Mouse (Mus musculus): ENCODE results near the gene Lrrc28. TPM values are rescaled to one million over a fixed set of nuclear protein-coding genes. Genes with fewer than 3 reads are reported as not detected.

Lrrc28 gene
- polyA plus RNA-seq, 1 experiment from 2014 or later, result 21.1 TPM

DNA sequence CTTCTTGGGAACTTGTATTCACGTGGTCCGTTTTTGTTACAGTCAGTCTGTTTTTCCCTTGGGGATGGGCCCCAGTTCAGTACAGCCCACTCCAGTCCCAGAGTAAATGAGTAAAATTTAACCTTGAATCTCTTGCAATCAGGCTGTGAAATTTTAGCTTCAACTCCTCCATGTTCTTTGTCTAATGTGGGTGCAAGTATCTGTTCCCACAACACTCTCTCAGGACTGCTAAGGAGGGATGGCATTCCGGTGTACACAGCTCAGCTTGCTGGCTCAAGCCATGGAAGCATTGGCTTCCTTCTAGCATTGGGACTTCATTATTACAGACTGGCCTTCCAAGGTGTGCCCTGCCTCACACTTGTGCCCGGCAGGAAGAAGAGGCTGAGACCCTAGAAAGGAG is 142.4 kb downstream of the Lrrc28 start:
- no peak overlapping the region for H3K27ac ChIP-seq (ENCODE audit: low read depth, low read length)
- H3K36me3 ChIP-seq (ENCODE audit: control insufficient read depth, insufficient read depth, low read length), result no peaks in the 10 kb centered on the region
- H3K4me1 ChIP-seq (ENCODE audit: control insufficient read depth, insufficient read depth, low read depth, low read length), result peaks cover 3% of the 10 kb centered on the region; the same call in 1 of the 2 replicates
- no peak overlapping the region for H3K4me2 ChIP-seq (ENCODE audit: low read length)
- H3K9me3 ChIP-seq (ENCODE audit: control insufficient read depth, low read length), result no peaks in the 10 kb centered on the region
- no peak; the same call in 1 of the 2 replicates for ATAC-seq
- no peak overlapping the region for H3K4me3 ChIP-seq (ENCODE audit: low read length)
- H3K27me3 ChIP-seq (replicated peaks; ENCODE audit: control insufficient read depth, insufficient read depth, low read length), result no peaks in the 10 kb centered on the region
- H3K9ac ChIP-seq (ENCODE audit: low read depth, low read length), result no peak overlapping the region
- 73% methylated on average over 4 of the region's 4 CpGs for WGBS

DNA sequence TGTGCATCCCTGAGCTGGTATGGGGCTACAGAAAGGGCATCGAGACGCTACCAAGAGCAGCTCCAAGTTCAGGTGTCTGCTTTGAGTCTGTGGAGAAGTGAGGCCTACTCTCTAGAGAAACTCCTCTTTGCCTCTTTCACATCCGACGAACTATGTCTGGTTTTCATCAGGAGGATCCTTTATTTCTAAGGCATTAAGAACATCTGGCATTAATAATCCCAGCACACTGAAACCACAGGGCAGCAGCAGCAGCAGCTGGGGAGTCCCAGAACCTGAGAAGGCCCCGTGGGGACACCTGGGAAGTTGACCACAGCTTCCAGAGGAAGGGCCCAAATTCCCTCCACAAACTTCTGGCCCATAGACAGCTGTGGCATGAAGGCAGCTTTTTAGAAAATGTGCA is 144.2 kb downstream of the Lrrc28 start:
- ATAC-seq, result no peak
- Histone ChIP-seq H3K27me3 (replicated peaks; ENCODE audit: control insufficient read depth, insufficient read depth, low read length) (no peaks in the 10 kb centered on the region), H3K4me2 (ENCODE audit: low read length) (no peak overlapping the region), H3K4me1 (ENCODE audit: control insufficient read depth, insufficient read depth, low read depth, low read length) (peaks cover 3% of the 10 kb centered on the region; the same call in 1 of the 2 replicates), H3K9me3 (ENCODE audit: control insufficient read depth, low read length) (no peaks in the 10 kb centered on the region), H3K9ac (ENCODE audit: low read depth, low read length) (no peak overlapping the region), H3K27ac (ENCODE audit: low read depth, low read length) (no peak overlapping the region), H3K4me3 (ENCODE audit: low read length) (no peak overlapping the region), H3K36me3 (ENCODE audit: control insufficient read depth, insufficient read depth, low read length) (no peaks in the 10 kb centered on the region)
- 84% methylated on average over 5 of the region's 5 CpGs for WGBS

DNA sequence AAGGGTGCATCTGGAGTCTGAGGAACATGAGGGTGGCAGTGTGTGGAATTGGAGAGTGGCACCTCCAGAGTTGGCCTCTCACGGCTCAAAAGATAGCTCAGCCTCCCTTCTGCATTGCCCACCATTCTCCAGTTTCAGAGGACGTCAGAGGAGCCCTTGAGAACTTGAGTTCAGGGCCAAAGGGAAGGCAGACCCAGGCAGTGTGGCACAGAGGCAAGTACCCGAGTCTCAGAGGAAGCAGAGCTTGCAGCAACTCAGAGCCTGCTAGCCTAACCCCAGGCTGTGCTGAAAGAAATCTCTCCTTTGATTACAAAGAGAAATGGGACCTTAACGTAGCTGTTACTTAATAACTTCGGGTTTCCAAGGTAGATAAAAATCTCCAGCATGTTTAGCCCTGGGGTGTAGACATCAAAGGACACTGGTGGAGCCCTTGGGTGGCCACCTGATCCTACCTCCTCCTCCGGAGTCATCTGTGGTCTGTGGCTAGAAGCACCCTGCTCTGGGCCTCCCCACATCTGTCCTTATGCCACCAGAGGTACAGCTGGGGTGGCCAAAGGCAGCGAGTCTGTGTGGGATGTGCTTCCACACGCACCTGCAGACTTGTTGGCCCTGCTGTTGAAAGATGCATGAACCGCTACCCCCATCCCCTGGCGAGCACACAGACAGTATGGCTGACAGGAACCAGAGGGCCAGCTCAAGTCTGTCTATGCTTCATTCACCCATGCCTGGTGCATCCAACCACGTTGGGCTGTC is 144.8 kb downstream of the Lrrc28 start:
- no peak for ATAC-seq
- WGBS, result 81% methylated on average over 11 of the region's 11 CpGs

DNA sequence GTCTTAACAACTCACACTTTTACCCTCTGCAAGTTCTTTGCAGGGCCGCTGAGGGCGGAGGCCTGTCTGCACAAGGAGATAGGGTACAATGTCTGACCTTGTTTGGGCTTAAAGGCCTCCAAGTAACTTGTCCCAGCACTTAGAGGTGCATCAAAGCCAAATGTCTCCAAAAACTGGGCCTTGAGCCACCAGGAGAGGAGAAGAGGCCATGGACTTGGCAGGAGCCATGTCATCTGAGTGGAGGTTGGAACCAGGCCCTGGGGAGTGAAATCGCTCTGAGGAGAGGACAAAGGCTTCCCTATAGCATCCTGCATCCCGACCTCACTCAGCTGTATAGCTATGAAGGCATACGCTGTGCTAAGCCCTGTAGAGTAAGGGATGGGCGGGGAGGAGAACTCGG is 145.6 kb downstream of the Lrrc28 start:
- Histone ChIP-seq H3K4me2 (ENCODE audit: low read length) (no peak overlapping the region), H3K9ac (ENCODE audit: low read depth, low read length) (no peak overlapping the region), H3K4me1 (ENCODE audit: control insufficient read depth, insufficient read depth, low read depth, low read length) (peaks cover 3% of the 10 kb centered on the region; the same call in 1 of the 2 replicates), H3K27me3 (replicated peaks; ENCODE audit: control insufficient read depth, insufficient read depth, low read length) (no peaks in the 10 kb centered on the region), H3K36me3 (ENCODE audit: control insufficient read depth, insufficient read depth, low read length) (no peaks in the 10 kb centered on the region), H3K4me3 (ENCODE audit: low read length) (no peak overlapping the region), H3K9me3 (ENCODE audit: control insufficient read depth, low read length) (no peaks in the 10 kb centered on the region), H3K27ac (ENCODE audit: low read depth, low read length) (no peak overlapping the region)
- 85% methylated on average over 7 of the region's 7 CpGs for WGBS
- ATAC-seq, result no peak

More for the DNA sequence above, 144.8 kb downstream of the Lrrc28 start:
- no peak overlapping the region for H3K9ac ChIP-seq (ENCODE audit: low read depth, low read length)
- H3K36me3 ChIP-seq (ENCODE audit: control insufficient read depth, insufficient read depth, low read length), result no peaks in the 10 kb centered on the region
- H3K4me2 ChIP-seq (ENCODE audit: low read length), result no peak overlapping the region
- no peak overlapping the region for H3K27ac ChIP-seq (ENCODE audit: low read depth, low read length)
- peaks cover 3% of the 10 kb centered on the region; the same call in 1 of the 2 replicates for H3K4me1 ChIP-seq (ENCODE audit: control insufficient read depth, insufficient read depth, low read depth, low read length)
- no peaks in the 10 kb centered on the region for H3K27me3 ChIP-seq (replicated peaks; ENCODE audit: control insufficient read depth, insufficient read depth, low read length)
- no peak overlapping the region for H3K4me3 ChIP-seq (ENCODE audit: low read length)
- H3K9me3 ChIP-seq (ENCODE audit: control insufficient read depth, low read length), result no peaks in the 10 kb centered on the region

DNA sequence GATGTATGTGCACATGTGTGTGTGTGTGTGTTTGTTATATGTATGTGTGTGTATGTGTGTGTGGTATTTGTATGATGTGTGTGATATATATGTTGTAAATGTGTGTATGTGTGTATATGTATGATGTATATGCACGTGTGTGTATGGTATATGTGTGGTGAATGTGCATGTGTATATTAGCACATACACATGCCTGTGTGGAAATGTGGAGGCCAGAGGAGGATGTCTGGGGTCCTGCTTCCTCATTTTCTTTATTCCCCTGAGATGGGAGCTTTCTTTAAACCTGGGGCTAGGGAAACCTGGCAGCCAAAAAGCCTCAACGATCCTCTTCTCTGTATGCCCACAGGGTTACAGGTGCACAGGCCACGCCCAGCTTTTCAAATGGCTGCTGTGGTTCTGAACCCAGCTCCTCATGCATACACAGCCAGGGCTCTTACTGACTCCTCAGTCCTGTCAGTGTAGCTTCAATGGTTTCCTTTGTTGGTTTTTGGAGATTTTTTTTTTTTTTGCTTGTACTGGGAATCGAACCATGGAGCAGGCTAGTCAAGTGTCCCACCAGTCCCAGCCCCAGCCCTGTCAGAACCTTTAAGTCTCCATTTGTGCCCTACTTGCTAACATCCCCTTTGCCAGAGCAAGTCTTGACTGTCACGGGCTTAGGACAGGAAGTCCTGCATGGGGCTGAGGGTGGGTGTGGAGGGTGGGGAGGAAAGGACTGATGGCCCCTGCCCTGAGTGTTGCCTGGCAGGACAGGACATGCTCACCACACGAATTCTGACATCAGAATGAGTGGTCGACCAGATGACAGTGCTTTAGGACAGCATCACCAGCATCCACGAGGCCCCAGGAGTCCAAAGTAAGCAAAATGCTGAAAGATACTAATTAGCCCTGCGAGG is 151.0 kb downstream of the Lrrc28 start:
- H3K9ac ChIP-seq (ENCODE audit: low read depth, low read length), result no peak overlapping the region
- H3K4me3 ChIP-seq (ENCODE audit: low read length), result no peak overlapping the region
- no peaks in the 10 kb centered on the region for H3K4me1 ChIP-seq (ENCODE audit: control insufficient read depth, insufficient read depth, low read depth, low read length)
- H3K27me3 ChIP-seq (replicated peaks; ENCODE audit: control insufficient read depth, insufficient read depth, low read length), result no peaks in the 10 kb centered on the region
- H3K9me3 ChIP-seq (ENCODE audit: control insufficient read depth, low read length), result no peaks in the 10 kb centered on the region
- no peak overlapping the region for H3K4me2 ChIP-seq (ENCODE audit: low read length)
- WGBS, result 74% methylated on average over 9 of the region's 9 CpGs
- no peaks in the 10 kb centered on the region for H3K36me3 ChIP-seq (ENCODE audit: control insufficient read depth, insufficient read depth, low read length)
- no peak for ATAC-seq
- H3K27ac ChIP-seq (ENCODE audit: low read depth, low read length), result no peak overlapping the region

DNA sequence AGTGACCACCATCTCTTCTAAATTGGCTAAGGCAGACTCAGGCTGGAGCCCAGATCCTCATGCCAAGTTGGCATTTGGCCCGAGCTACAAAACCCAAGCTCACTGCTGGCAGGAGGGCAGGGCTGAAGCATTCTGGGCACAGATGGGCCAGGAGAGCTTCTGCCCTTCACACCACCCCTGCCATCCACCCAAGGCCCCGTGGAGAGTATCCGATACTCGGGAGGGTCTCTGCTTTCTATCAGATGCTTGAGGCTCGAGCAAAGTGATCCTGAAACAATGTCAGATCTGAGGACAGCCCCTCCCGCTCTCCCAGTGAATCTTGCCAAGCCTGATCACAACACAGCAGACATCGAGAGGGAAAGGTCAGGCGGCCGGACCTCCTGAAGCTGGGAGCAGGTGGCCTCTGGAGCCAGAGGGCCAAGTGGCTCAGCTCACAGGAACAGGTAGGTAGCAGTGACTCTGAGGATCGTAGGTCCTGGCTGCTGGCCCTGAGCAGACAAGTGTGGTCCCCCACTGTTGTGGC is 157.1 kb downstream of the Lrrc28 start:
- H3K27me3 ChIP-seq (replicated peaks; ENCODE audit: control insufficient read depth, insufficient read depth, low read length), result no peaks in the 10 kb centered on the region
- WGBS, result 70% methylated on average over 10 of the region's 10 CpGs
- peak; percentile 81 for ATAC-seq
- no peak overlapping the region; the same call in 1 of the 2 replicates for H3K27ac ChIP-seq (ENCODE audit: low read depth, low read length)
- no peak overlapping the region for H3K9ac ChIP-seq (ENCODE audit: low read depth, low read length)
- no peaks in the 10 kb centered on the region for H3K36me3 ChIP-seq (ENCODE audit: control insufficient read depth, insufficient read depth, low read length)
- peaks cover 8% of the 10 kb centered on the region for H3K4me1 ChIP-seq (ENCODE audit: control insufficient read depth, insufficient read depth, low read depth, low read length)
- H3K9me3 ChIP-seq (ENCODE audit: control insufficient read depth, low read length), result no peaks in the 10 kb centered on the region
- no peak overlapping the region for H3K4me2 ChIP-seq (ENCODE audit: low read length)
- no peak overlapping the region for H3K4me3 ChIP-seq (ENCODE audit: low read length)

DNA sequence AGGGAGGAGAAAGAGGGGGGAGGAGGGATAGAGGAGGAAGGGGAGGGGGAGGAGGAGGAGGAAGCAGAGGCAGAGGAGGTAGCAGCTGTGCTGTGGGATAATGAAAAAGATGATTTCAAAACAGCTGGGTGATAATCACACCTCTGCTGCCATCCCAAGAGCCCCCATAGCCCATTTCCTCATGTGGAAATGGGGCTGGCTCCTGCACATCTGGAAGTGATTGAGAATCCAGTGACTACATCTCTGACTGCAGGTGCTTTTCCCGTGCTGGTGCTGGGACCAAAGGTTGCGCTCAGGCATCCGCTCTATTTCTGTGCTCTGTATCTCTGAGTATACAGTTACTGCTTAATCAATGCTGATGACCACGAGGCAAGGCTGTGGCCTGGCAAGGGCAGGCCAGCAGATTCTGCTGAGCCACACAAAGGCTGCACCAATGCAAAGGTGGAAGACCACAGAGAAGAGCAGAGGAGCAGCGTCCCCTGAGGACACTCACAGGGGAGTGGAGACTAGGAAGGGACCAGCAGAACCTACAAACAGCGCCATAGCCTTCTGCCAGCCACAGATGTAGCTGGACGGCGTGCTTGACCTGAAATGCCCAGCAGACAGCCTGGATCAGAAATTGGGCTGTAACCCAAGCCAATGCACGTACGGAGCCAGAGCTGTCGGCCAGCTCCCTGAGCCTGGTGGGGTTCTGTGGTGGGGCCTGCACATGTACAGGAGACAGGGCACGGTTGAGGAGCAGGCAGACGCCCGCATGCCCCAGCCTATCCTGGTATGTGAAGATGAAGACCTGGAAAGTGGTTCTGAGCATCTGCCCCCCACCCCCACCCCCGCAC is 157.9 kb downstream of the Lrrc28 start:
- 73% methylated on average over 15 of the region's 15 CpGs for WGBS
- Histone ChIP-seq H3K9ac (ENCODE audit: low read depth, low read length) (no peak overlapping the region), H3K4me1 (ENCODE audit: control insufficient read depth, insufficient read depth, low read depth, low read length) (peaks cover 8% of the 10 kb centered on the region), H3K4me3 (ENCODE audit: low read length) (no peak overlapping the region), H3K27me3 (replicated peaks; ENCODE audit: control insufficient read depth, insufficient read depth, low read length) (no peaks in the 10 kb centered on the region), H3K27ac (ENCODE audit: low read depth, low read length) (peak overlapping the region; percentile 60; the same call in 1 of the 2 replicates), H3K9me3 (ENCODE audit: control insufficient read depth, low read length) (no peaks in the 10 kb centered on the region), H3K4me2 (ENCODE audit: low read length) (no peak overlapping the region), H3K36me3 (ENCODE audit: control insufficient read depth, insufficient read depth, low read length) (no peaks in the 10 kb centered on the region)
- ATAC-seq, result peak; percentile 62

DNA sequence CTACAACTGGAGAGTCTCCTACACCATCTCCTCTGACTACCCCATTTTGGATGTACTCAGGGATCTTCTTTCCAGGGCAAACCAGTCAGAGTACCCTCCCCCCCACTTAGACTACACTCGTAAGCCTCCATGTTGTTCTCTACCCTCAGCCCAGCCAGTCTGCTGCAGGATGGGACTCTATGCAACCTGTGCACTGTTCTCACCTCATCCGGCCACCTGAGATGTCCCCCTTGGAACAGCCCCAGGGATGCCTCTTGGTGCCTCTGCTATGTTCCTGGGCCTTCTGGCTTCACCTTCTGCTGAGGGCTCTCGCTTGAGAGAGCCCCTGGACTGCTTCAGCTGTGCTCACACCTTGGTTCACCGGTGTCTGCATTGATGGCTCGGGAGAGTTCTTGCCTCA is 158.7 kb downstream of the Lrrc28 start:
- no peaks in the 10 kb centered on the region for H3K9me3 ChIP-seq (ENCODE audit: control insufficient read depth, low read length)

More for the DNA sequence above, 158.7 kb downstream of the Lrrc28 start:
- H3K4me2 ChIP-seq (ENCODE audit: low read length), result no peak overlapping the region
- H3K27me3 ChIP-seq (replicated peaks; ENCODE audit: control insufficient read depth, insufficient read depth, low read length), result no peaks in the 10 kb centered on the region
- H3K27ac ChIP-seq (ENCODE audit: low read depth, low read length), result no peak overlapping the region
- no peak overlapping the region for H3K9ac ChIP-seq (ENCODE audit: low read depth, low read length)
- H3K36me3 ChIP-seq (ENCODE audit: control insufficient read depth, insufficient read depth, low read length), result no peaks in the 10 kb centered on the region
- peaks cover 8% of the 10 kb centered on the region for H3K4me1 ChIP-seq (ENCODE audit: control insufficient read depth, insufficient read depth, low read depth, low read length)
- no peak for ATAC-seq
- H3K4me3 ChIP-seq (ENCODE audit: low read length), result no peak overlapping the region
- WGBS, result 82% methylated on average over 5 of the region's 5 CpGs
